Mouse (Mus musculus) G1E (cell line): ENCODE data around the gene Dhx29.

Experiments
- CTCF ChIP-seq: IDR thresholded peaks from 2 replicates; pipeline ENCODE4 v1.5.1; 2012; ENCODE audit warnings: low read depth, low read length, inconsistent platforms, mixed read lengths
- GATA1 ChIP-seq: IDR thresholded peaks from 2 replicates; pipeline ENCODE4 v1.6.1; 2012; ENCODE audit warnings: borderline replicate concordance, low read length, inconsistent platforms, mixed read lengths
- GATA2 ChIP-seq: IDR thresholded peaks from 2 replicates; pipeline ENCODE4 v1.6.1; 2012; ENCODE audit warnings: low read depth, low read length, inconsistent platforms, borderline replicate concordance
- POLR2AphosphoS5 ChIP-seq: IDR thresholded peaks from 2 replicates; pipeline ENCODE4 v1.6.1; 2012; ENCODE audit warnings: low read depth, low read length, inconsistent platforms; ENCODE audit not compliant: insufficient replicate concordance
- TAL1 ChIP-seq: conservative IDR thresholded peaks from 2 replicates; pipeline ENCODE4 v1.6.1; 2012; ENCODE audit warnings: low read depth, low read length, inconsistent platforms, mixed read lengths

- TF ChIP-seq TAL1 (no peak), CTCF (no peak), GATA1 (no peak), GATA2 (no peak), POLR2AphosphoS5 (no peak)
Measured at GRCm38 (mm10) chr13:112902176-112902575, 25.1 kb upstream of the Dhx29 start.
